Mouse (Mus musculus): Measurements from ENCODE around the gene Etnk1. TPM values are rescaled to one million over a fixed set of nuclear protein-coding genes. Genes with fewer than 3 reads are reported as not detected.

The Etnk1 gene
- total and polyA plus RNA-seq, 3 experiments, result 27.1 to 33.4 (median 32.8) TPM

- peak; percentile 43 for TF ChIP-seq BHLHE40 (IDR thresholded peaks at IDR 0.05; ENCODE audit: low read depth, low read length)
Measured at GRCm38 (mm10) chr6:143166452-143167357, at the start of gene Etnk1 (continued).

- no peak overlapping the region for H3K9ac ChIP-seq (ENCODE audit: insufficient read depth, low read depth)
- in situ Hi-C loops (cut with MboI; ENCODE audit: low pct_ligation_motif_present, low pct_unique_long_range_greater_than_20kb, low sequenced_read_pairs) (loop anchor here (5.0 kb wide), 1 partner anchor 48 kb away; the partner anchor contains the start of gene Etnk1), dilution Hi-C loops (cut with MboI; ENCODE audit: extremely low pct_ligation_motif_present, extremely low pct_unique_long_range_greater_than_20kb, low sequenced_read_pairs) (no loop called here)
- DNase-seq (ENCODE audit: extremely low read depth), result no peak
- no peaks in the 10 kb centered on the region for H3K79me2 ChIP-seq (replicated peaks; ENCODE audit: control insufficient read depth, extremely low read depth, insufficient read depth, poor library complexity, severe bottlenecking)
- no peak overlapping the region for H3K4me3 ChIP-seq (replicated peaks in 1 of 3; ENCODE audit: low read depth in 2 of 3, low read length in 2 of 3, poor library complexity in 1 of 3)
- H3K27me3 ChIP-seq (replicated peaks), result no peaks in the 10 kb centered on the region
- peaks cover 6 to 9% of the 10 kb centered on the region in 2 experiments for H3K4me1 ChIP-seq (ENCODE audit: control insufficient read depth in 1 of 2, insufficient read depth in 2 of 2)
- H3K36me3 ChIP-seq (replicated peaks in 1 of 2; ENCODE audit: control insufficient read depth in 1 of 2, insufficient read depth in 1 of 2, low read length in 1 of 2), result no peaks in the 10 kb centered on the region
- no peaks in the 10 kb centered on the region for H3K9me3 ChIP-seq (replicated peaks; ENCODE audit: low read length)
- TF ChIP-seq USF1 (IDR thresholded peaks at IDR 0.05; ENCODE audit: low read depth, low read length), result no peak
- no peak for TF ChIP-seq UBTF (IDR thresholded peaks at IDR 0.05; ENCODE audit: low read depth, low read length)
- no peak for TF ChIP-seq ETS1 (conservative IDR thresholded peaks at IDR 0.05; ENCODE audit: low read depth, low read length)
- no peak for TF ChIP-seq ELF1 (IDR thresholded peaks at IDR 0.05; ENCODE audit: low read depth, low read length)
- TF ChIP-seq CTCF (conservative IDR thresholded peaks at IDR 0.05 in 1 of 2, IDR thresholded peaks at IDR 0.05 in 1 of 2; ENCODE audit: low read depth in 2 of 2, low read length in 2 of 2), result no peak
- TF ChIP-seq E2F4 (IDR thresholded peaks at IDR 0.05; ENCODE audit: insufficient replicate concordance, low read depth, low read length), result no peak
- no peak for TF ChIP-seq RCOR1 (conservative IDR thresholded peaks at IDR 0.05; ENCODE audit: low read depth, low read length)
- TF ChIP-seq NRF1 (IDR thresholded peaks at IDR 0.05; ENCODE audit: low read depth, low read length), result no peak
- H3K27ac ChIP-seq (ENCODE audit: insufficient read depth, low read depth), result no peak overlapping the region
- H3K4me2 ChIP-seq (ENCODE audit: insufficient read depth, low read depth, poor library complexity, severe bottlenecking), result no peak overlapping the region
Measured at GRCm38 (mm10) chr6:143119325-143119724, 47.7 kb upstream of the Etnk1 start.

- 0 out of 4 replicates have a peak, but pooled peaks cover 0 to 2% of the 10 kb centered on the region in 2 experiments for H3K4me1 ChIP-seq (ENCODE audit: control insufficient read depth in 1 of 2, insufficient read depth in 2 of 2)
- no peaks in the 10 kb centered on the region for H3K27me3 ChIP-seq (replicated peaks)
- in situ Hi-C loops (cut with MboI; ENCODE audit: low pct_ligation_motif_present, low pct_unique_long_range_greater_than_20kb, low sequenced_read_pairs), result no loop called here
- no peak overlapping the region for H3K27ac ChIP-seq (ENCODE audit: insufficient read depth, low read depth)
- peaks cover 2% of the 10 kb centered on the region for H3K9me3 ChIP-seq (replicated peaks; ENCODE audit: low read length)
- H3K36me3 ChIP-seq (replicated peaks in 1 of 2; ENCODE audit: control insufficient read depth in 1 of 2, insufficient read depth in 1 of 2, low read length in 1 of 2), result no peaks in the 10 kb centered on the region
- DNase-seq (ENCODE audit: extremely low read depth), result no peak
- H3K9ac ChIP-seq (ENCODE audit: insufficient read depth, low read depth), result no peak overlapping the region
- TF ChIP-seq USF2 (conservative IDR thresholded peaks at IDR 0.05; ENCODE audit: low read depth, low read length) (0 out of 2 replicates have a peak, but pooled peaks have one; percentile 16), MYC (IDR thresholded peaks at IDR 0.05; ENCODE audit: low read depth, low read length) (0 out of 2 replicates have a peak, but pooled peaks have one; percentile 36), ELF1 (IDR thresholded peaks at IDR 0.05; ENCODE audit: low read depth, low read length) (no peak)
- dilution Hi-C loops (cut with MboI; ENCODE audit: extremely low pct_ligation_motif_present, extremely low pct_unique_long_range_greater_than_20kb, low sequenced_read_pairs), result no loop called here
- H3K79me2 ChIP-seq (replicated peaks; ENCODE audit: control insufficient read depth, extremely low read depth, insufficient read depth, poor library complexity, severe bottlenecking), result no peaks in the 10 kb centered on the region
- no peak overlapping the region for H3K4me3 ChIP-seq (replicated peaks in 1 of 3; ENCODE audit: low read depth in 2 of 3, low read length in 2 of 3, poor library complexity in 1 of 3)
- H3K4me2 ChIP-seq (ENCODE audit: insufficient read depth, low read depth, poor library complexity, severe bottlenecking), result no peak overlapping the region
Measured at GRCm38 (mm10) chr6:143125721-143126120, 41.3 kb upstream of the Etnk1 start.

All from CH12.LX (cell line).